Mouse (Mus musculus) intestine, postnatal 0 days (tissue): Measurements from ENCODE around the gene Dcun1d4. TPM values are rescaled to one million over a fixed set of nuclear protein-coding genes. Genes with fewer than 3 reads are reported as not detected.

Source experiments
- ATAC-seq: fragments of 200-750 bp; cut with Nextera tagmentation; 2 replicates; pipeline ENCODE4 v1.8.0; 2017; ENCODE audit warnings: mild to moderate bottlenecking, moderate TSS enrichment, moderate library complexity
- H3K27ac ChIP-seq: fragments of 300-500 bp; sonication (generic); 2 replicates; pipeline ENCODE4 v1.5.1; 2014; ENCODE audit warnings: mild to moderate bottlenecking, low read depth, low read length, moderate library complexity
- H3K27me3 ChIP-seq: fragments of 300-500 bp; sonication (generic); replicated peaks from 2 replicates; pipeline ENCODE4 v1.6.1; 2014; ENCODE audit warnings: low read length, mixed read lengths; ENCODE audit not compliant: control insufficient read depth, insufficient read depth
- H3K36me3 ChIP-seq: fragments of 300-500 bp; sonication (generic); 2 replicates; pipeline ENCODE4 v1.6.1; 2014; ENCODE audit warnings: mild to moderate bottlenecking, moderate library complexity; ENCODE audit not compliant: control insufficient read depth, insufficient read depth
- H3K4me1 ChIP-seq: fragments of 300-500 bp; sonication (generic); replicated peaks from 2 replicates; pipeline ENCODE4 v1.6.1; 2014; ENCODE audit warnings: antibody characterized with exemption, low read length, mixed read lengths; ENCODE audit not compliant: control insufficient read depth, insufficient read depth
- H3K4me2 ChIP-seq: fragments of 300-500 bp; sonication (generic); replicated peaks from 2 replicates; pipeline ENCODE4 v1.6.1; 2014; ENCODE audit warnings: low read depth, mild to moderate bottlenecking, moderate library complexity
- H3K4me3 ChIP-seq: fragments of 300-500 bp; sonication (generic); 2 replicates; pipeline ENCODE4 v1.5.1; 2014; ENCODE audit warnings: low read depth, low read length
- H3K9ac ChIP-seq: fragments of 300-500 bp; sonication (generic); 2 replicates; pipeline ENCODE4 v1.6.1; 2014; ENCODE audit warnings: mild to moderate bottlenecking, low read depth, low read length
- H3K9me3 ChIP-seq: fragments of 300-500 bp; sonication (generic); 2 replicates; pipeline ENCODE4 v1.6.1; 2016; ENCODE audit warnings: mixed run types; ENCODE audit not compliant: control insufficient read depth
- CTCF ChIP-seq: sonication (generic); IDR thresholded peaks from 2 replicates; pipeline ENCODE4 v1.5.1; 2016; ENCODE audit warnings: low read depth, mild to moderate bottlenecking, control low read depth, antibody characterized with exemption, moderate library complexity
- WGBS: fragments of 180-500 bp; shearing (Covaris S2); extraction: QIAGEN DNeasy Blood & Tissue Kit; methylation state at CpG from one replicate; pipeline ENCODE4 v1.1.7; 2014; 5-methylcytosine and 5-hydroxymethylcytosine counted together
- polyA plus RNA-seq: library from polyadenylated mRNA; unstranded; fragments of >200 nt; fragmentation: Nextera tagmentation; extraction: Ambion mirVana; gene quantifications from 2 replicates; pipeline ENCODE4 v1.2.1, GENCODE M21; 2015

Dcun1d4 gene
- polyA plus RNA-seq, 1 experiment from 2014 or later, result 16.3 TPM

DNA sequence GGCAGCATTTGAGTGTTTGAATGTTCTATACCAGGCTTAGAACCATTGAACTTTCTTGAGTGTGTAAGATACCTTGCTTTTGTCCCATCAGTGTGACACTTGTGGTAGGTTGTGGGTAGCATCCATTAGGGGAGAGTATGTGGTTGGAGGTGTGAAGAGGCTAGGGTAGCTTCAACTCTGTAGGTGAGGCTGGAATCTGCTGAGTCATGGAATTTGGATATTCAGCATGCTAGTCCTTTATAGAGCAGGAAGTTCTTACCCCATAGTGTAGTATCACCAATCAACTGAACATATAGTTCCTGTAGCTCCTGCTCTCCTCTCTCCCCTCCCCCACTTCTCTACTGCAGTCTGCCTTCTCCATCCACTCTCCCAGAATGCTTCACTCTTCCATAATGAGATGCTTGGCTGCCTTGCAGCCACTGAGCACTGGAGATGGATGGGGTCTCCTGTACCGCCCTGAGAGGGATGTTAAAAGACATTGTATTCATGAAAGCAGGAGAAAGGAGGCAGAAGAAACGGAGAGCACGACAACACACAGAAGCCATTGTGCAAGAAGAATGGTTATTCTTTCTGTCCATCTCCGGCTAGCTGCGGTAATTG, 3.3 kb downstream of the Dcun1d4 start:
- no peak overlapping the region for H3K4me3 ChIP-seq

DNA sequence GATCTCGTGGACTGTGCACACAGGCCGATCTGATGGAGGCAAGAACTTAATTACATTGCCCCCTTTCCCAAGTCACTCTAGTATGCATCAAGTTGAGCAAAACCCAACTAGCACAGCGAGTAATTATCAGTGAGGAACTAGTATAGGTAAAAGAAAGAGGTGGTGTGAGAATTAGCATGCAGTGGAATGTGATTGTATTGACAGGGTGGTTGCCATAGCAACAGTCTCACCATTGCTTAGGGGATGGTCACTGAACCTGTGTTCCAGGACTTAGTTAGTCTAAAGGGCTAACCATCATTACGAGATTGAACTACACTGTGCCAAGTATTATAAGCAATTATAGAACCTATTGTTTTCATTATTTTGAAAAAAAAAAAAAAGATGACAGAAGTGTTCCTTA, 5.7 kb downstream of the Dcun1d4 start:
- H3K4me1 ChIP-seq, result no peaks in the 10 kb centered on the region
- no peaks in the 10 kb centered on the region for H3K36me3 ChIP-seq
- no peaks in the 10 kb centered on the region for H3K27me3 ChIP-seq
- no peak overlapping the region for H3K4me3 ChIP-seq
- H3K9ac ChIP-seq, result no peak overlapping the region
- H3K4me2 ChIP-seq, result no peak overlapping the region
- no peak overlapping the region for H3K27ac ChIP-seq
- no peak for TF ChIP-seq CTCF
- WGBS, result 48% methylated on average over 4 of the region's 4 CpGs
- H3K9me3 ChIP-seq, result no peaks in the 10 kb centered on the region
- no peak for ATAC-seq

More for the DNA sequence above, 3.3 kb downstream of the Dcun1d4 start:
- Histone ChIP-seq H3K36me3 (no peaks in the 10 kb centered on the region), H3K4me1 (no peaks in the 10 kb centered on the region), H3K27me3 (no peaks in the 10 kb centered on the region), H3K4me2 (no peak overlapping the region), H3K9me3 (no peaks in the 10 kb centered on the region), H3K27ac (no peak overlapping the region), H3K9ac (no peak overlapping the region)
- no peak for TF ChIP-seq CTCF
- 76% methylated on average over 5 of the region's 5 CpGs for WGBS
- no peak for ATAC-seq

DNA sequence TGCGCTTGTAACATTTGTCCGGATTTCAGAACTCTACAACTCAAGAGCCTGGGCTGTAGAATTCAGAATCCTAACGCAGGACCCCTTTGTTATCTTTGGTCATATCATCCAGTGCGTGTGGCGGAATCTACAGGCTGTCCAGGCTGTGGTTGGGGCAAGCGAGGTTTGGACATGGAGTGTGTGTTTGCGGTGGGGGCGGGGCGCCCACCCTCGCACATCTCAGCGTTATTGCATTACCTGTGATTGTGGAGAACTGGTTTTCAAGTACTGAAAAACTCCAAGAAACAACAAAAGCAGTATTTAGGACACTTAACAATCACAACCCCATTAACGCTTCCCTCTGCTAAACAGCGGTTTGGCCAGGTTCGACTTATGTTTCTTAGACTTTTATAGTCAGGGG, 9.1 kb downstream of the Dcun1d4 start:
- WGBS, result 5% methylated on average over 14 of the region's 14 CpGs
- H3K36me3 ChIP-seq, result no peaks in the 10 kb centered on the region
- no peaks in the 10 kb centered on the region for H3K9me3 ChIP-seq
- peak overlapping the region; percentile 85 for H3K4me3 ChIP-seq
- peak overlapping the region; percentile 99 for H3K4me2 ChIP-seq
- peak overlapping the region; percentile 37 for H3K9ac ChIP-seq
- no peak for TF ChIP-seq CTCF
- ATAC-seq, result no peak
- H3K27ac ChIP-seq, result peak overlapping the region; percentile 7; the same call in 1 of the 2 replicates
- 0 out of 2 replicates have a peak, but pooled peaks cover 3% of the 10 kb centered on the region for H3K4me1 ChIP-seq
- H3K27me3 ChIP-seq, result no peaks in the 10 kb centered on the region

DNA sequence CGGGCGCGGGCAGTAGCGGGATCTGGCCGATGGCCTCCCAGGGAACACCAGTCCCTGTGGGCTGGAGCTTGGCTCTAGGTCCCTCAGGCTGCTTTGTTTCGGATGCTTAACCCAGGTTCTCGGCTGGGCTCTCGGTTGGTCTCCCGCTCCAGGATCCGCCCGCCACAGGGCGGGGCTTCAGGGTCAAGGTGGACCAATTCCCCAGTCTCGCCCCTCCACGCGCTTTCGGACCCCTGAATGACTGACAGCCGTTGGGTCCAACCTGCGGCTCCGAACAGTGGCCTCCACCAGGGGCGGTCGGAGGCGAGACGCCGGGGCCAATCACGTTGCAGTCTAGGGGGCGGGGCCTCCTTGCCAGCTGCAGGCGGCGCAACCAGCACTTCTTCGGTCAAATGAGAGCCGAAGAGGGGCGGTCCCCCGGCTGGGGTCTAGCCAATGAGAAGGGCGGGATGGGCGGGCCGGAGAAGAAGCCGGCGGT, 9.8 kb downstream of the Dcun1d4 start:
- peak overlapping the region; percentile 99 for H3K4me2 ChIP-seq
- no peaks in the 10 kb centered on the region for H3K36me3 ChIP-seq
- H3K9me3 ChIP-seq, result no peaks in the 10 kb centered on the region
- peak overlapping the region; percentile 59 for H3K9ac ChIP-seq
- 0 out of 2 replicates have a peak, but pooled peaks cover 3% of the 10 kb centered on the region for H3K4me1 ChIP-seq
- ATAC-seq, result peak; percentile 96
- peak overlapping the region; percentile 76 for H3K27ac ChIP-seq
- H3K4me3 ChIP-seq, result peak overlapping the region; percentile 85
- WGBS, result 0% methylated on average over 37 of the region's 37 CpGs
- no peaks in the 10 kb centered on the region for H3K27me3 ChIP-seq
- TF ChIP-seq CTCF, result peak; percentile 66

DNA sequence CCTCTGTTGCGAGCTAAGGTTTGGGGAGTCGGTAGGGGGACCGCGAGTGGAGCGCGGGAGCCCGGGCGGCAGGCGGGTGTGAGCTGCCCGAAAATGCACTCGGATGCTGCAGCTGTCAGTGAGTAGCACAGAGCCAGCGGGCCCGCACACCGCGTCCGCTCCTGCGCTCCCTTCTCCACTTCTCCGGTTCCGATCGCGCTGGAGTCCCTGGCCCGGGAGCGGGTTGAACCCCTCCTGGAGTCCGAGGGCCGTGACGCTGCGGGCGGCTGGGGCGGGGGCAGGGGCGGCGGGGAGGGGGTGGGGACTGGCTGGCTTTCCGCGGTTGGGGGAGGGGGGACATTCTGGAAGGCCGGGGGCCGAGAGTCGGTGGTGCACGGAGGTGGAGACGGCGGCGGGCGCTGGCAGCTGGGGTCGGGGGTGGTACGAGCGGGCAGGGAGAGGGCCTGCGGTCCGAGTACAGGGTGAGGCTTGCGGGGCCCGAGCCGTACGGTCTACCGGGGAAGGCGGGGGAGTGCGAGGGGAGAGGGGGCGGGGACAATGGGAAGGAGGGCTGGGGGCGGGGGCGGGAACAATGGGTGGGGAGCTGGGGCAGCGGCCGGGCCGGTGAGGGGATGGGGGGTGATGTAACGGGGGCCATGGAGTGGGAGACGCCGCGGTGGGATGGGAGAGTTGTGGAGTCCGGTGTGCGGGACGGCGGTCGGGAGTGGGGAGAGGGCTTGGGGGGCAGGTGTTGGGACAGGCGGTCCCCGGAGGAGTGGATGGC, 10.5 kb downstream of the Dcun1d4 start:
- Histone ChIP-seq H3K4me1 (0 out of 2 replicates have a peak, but pooled peaks cover 3% of the 10 kb centered on the region), H3K36me3 (no peaks in the 10 kb centered on the region), H3K27ac (peak overlapping the region; percentile 76), H3K9me3 (no peaks in the 10 kb centered on the region), H3K4me2 (peak overlapping the region; percentile 99), H3K27me3 (no peaks in the 10 kb centered on the region), H3K9ac (peak overlapping the region; percentile 59), H3K4me3 (peak overlapping the region; percentile 85)
- ATAC-seq, result peak; percentile 57
- no peak for TF ChIP-seq CTCF
- 2% methylated on average over 61 of the region's 70 CpGs for WGBS
